Mouse (Mus musculus) hindbrain, embryonic 11.5 days (tissue): ENCODE data around the gene Ccnyl1. TPM values are rescaled to one million over a fixed set of nuclear protein-coding genes. Genes with fewer than 3 reads are reported as not detected.

Source experiments
- ATAC-seq: fragments of 200-750 bp; cut with Nextera tagmentation; 2 replicates; pipeline ENCODE4 v1.8.0; 2017; ENCODE audit warnings: mild to moderate bottlenecking, moderate TSS enrichment, moderate library complexity; ENCODE audit not compliant: low FRiP score
- DNase-seq: peaks from one replicate; pipeline ENCODE4 v3.0.0-alpha.2; 2015; ENCODE audit warnings: low spot score
- H3K27ac ChIP-seq: fragments of 300-500 bp; sonication (generic); 2 replicates; pipeline ENCODE4 v1.5.1; 2014; ENCODE audit warnings: mild to moderate bottlenecking, low read depth, low read length
- H3K27me3 ChIP-seq: fragments of 300-500 bp; sonication (generic); 2 replicates; pipeline ENCODE4 v1.6.1; 2014; ENCODE audit warnings: mild to moderate bottlenecking, low read length, moderate library complexity, mixed read lengths; ENCODE audit not compliant: control insufficient read depth, insufficient read depth
- H3K36me3 ChIP-seq: fragments of 300-500 bp; sonication (generic); 2 replicates; pipeline ENCODE4 v1.6.1; 2014; ENCODE audit warnings: mild to moderate bottlenecking, low read length, moderate library complexity, mixed read lengths; ENCODE audit not compliant: control insufficient read depth, insufficient read depth
- H3K4me1 ChIP-seq: fragments of 300-500 bp; sonication (generic); replicated peaks from 2 replicates; pipeline ENCODE4 v1.6.1; 2014; ENCODE audit warnings: low read length, mixed read lengths; ENCODE audit not compliant: control insufficient read depth, insufficient read depth
- H3K4me2 ChIP-seq: fragments of 300-500 bp; sonication (generic); replicated peaks from 2 replicates; pipeline ENCODE4 v1.6.1; 2014; ENCODE audit warnings: mild to moderate bottlenecking, low read depth, low read length
- H3K4me3 ChIP-seq: fragments of 300-500 bp; sonication (generic); 2 replicates; pipeline ENCODE4 v1.5.1; 2014; ENCODE audit warnings: low read depth, low read length
- H3K9ac ChIP-seq: fragments of 300-500 bp; sonication (generic); 2 replicates; pipeline ENCODE4 v1.6.1; 2014; ENCODE audit warnings: low read depth, low read length
- H3K9me3 ChIP-seq: fragments of 300-500 bp; sonication (generic); 2 replicates; pipeline ENCODE4 v1.6.1; 2016; ENCODE audit warnings: low read length; ENCODE audit not compliant: control insufficient read depth
- WGBS: fragments of 180-500 bp; shearing (Covaris S2); extraction: QIAGEN DNeasy Blood & Tissue Kit; methylation state at CpG from one replicate; pipeline ENCODE4 v1.1.7; 2014; 5-methylcytosine and 5-hydroxymethylcytosine counted together
- polyA plus RNA-seq: library from polyadenylated mRNA; unstranded; fragments of >200 nt; fragmentation: Nextera tagmentation; extraction: Ambion mirVana; gene quantifications from 2 replicates; pipeline ENCODE4 v1.2.1, GENCODE M21; 2014

The Ccnyl1 gene
- polyA plus RNA-seq, 1 experiment from 2014 or later = 13.4 TPM

GRCm38 (mm10) chr1:64742741-64743408, 52.6 kb downstream of the Ccnyl1 start:
- no peaks in the 10 kb centered on the region for H3K4me1 ChIP-seq
- DNase-seq (no peak), ATAC-seq (no peak)
- 0 out of 2 replicates have a peak, but pooled peaks cover 2% of the 10 kb centered on the region for H3K27me3 ChIP-seq
- 89% methylated on average over 18 of the region's 18 CpGs for WGBS
- H3K4me3 ChIP-seq = no peak overlapping the region
- H3K36me3 ChIP-seq = no peaks in the 10 kb centered on the region
- H3K9ac ChIP-seq = no peak overlapping the region
- H3K4me2 ChIP-seq = no peak overlapping the region
- no peak overlapping the region for H3K27ac ChIP-seq
- H3K9me3 ChIP-seq = no peaks in the 10 kb centered on the region

- Histone ChIP-seq H3K27me3 (no peaks in the 10 kb centered on the region), H3K4me3 (no peak overlapping the region), H3K9me3 (no peaks in the 10 kb centered on the region), H3K36me3 (no peaks in the 10 kb centered on the region), H3K27ac (no peak overlapping the region), H3K4me1 (no peaks in the 10 kb centered on the region), H3K9ac (no peak overlapping the region), H3K4me2 (no peak overlapping the region)
- DNase-seq = no peak
- no peak for ATAC-seq
Observed at GRCm38 (mm10) chr1:64744616-64745015, 54.4 kb downstream of the Ccnyl1 start.

- no peak for DNase-seq
- Histone ChIP-seq H3K4me1 (no peaks in the 10 kb centered on the region), H3K27me3 (no peaks in the 10 kb centered on the region), H3K9ac (no peak overlapping the region), H3K9me3 (no peaks in the 10 kb centered on the region), H3K4me2 (no peak overlapping the region), H3K4me3 (no peak overlapping the region), H3K27ac (no peak overlapping the region), H3K36me3 (no peaks in the 10 kb centered on the region)
- ATAC-seq = no peak
- 92% methylated on average over 8 of the region's 8 CpGs for WGBS
Observed at GRCm38 (mm10) chr1:64753109-64753508, 62.9 kb downstream of the Ccnyl1 start.

GRCm38 (mm10) chr1:64753668-64754067, 63.4 kb downstream of the Ccnyl1 start:
- no peak overlapping the region for H3K4me3 ChIP-seq
- no peak for DNase-seq
- no peak overlapping the region for H3K9ac ChIP-seq
- no peak overlapping the region for H3K27ac ChIP-seq
- no peak for ATAC-seq
- H3K36me3 ChIP-seq = no peaks in the 10 kb centered on the region
- H3K4me2 ChIP-seq = no peak overlapping the region
- WGBS = 77% methylated on average over 7 of the region's 7 CpGs
- H3K4me1 ChIP-seq = no peaks in the 10 kb centered on the region
- H3K9me3 ChIP-seq = no peaks in the 10 kb centered on the region
- no peaks in the 10 kb centered on the region for H3K27me3 ChIP-seq

- Histone ChIP-seq H3K4me3 (no peak overlapping the region), H3K27ac (no peak overlapping the region), H3K4me1 (no peaks in the 10 kb centered on the region), H3K9me3 (no peaks in the 10 kb centered on the region), H3K27me3 (no peaks in the 10 kb centered on the region), H3K9ac (no peak overlapping the region), H3K4me2 (no peak overlapping the region), H3K36me3 (no peaks in the 10 kb centered on the region)
- 85% methylated on average over 5 of the region's 5 CpGs for WGBS
- ATAC-seq = no peak
- no peak for DNase-seq
Observed at GRCm38 (mm10) chr1:64754658-64755057, 64.4 kb downstream of the Ccnyl1 start.

GRCm38 (mm10) chr1:64755971-64756639, 65.8 kb downstream of the Ccnyl1 start:
- Histone ChIP-seq H3K36me3 (no peaks in the 10 kb centered on the region), H3K9ac (no peak overlapping the region), H3K4me2 (no peak overlapping the region), H3K27ac (no peak overlapping the region), H3K4me3 (no peak overlapping the region), H3K9me3 (no peaks in the 10 kb centered on the region), H3K27me3 (no peaks in the 10 kb centered on the region), H3K4me1 (no peaks in the 10 kb centered on the region)
- 84% methylated on average over 7 of the region's 7 CpGs for WGBS
- no peak for ATAC-seq
- no peak for DNase-seq

- no peaks in the 10 kb centered on the region for H3K4me1 ChIP-seq
- H3K4me3 ChIP-seq = no peak overlapping the region
- WGBS = 82% methylated on average over 10 of the region's 10 CpGs
- no peak overlapping the region for H3K9ac ChIP-seq
- H3K9me3 ChIP-seq = no peaks in the 10 kb centered on the region
- no peak overlapping the region for H3K4me2 ChIP-seq
- no peak overlapping the region for H3K27ac ChIP-seq
- ATAC-seq = no peak
- no peaks in the 10 kb centered on the region for H3K27me3 ChIP-seq
- DNase-seq = no peak
- no peaks in the 10 kb centered on the region for H3K36me3 ChIP-seq
Observed at GRCm38 (mm10) chr1:64756640-64757030, 66.4 kb downstream of the Ccnyl1 start.

GRCm38 (mm10) chr1:64757254-64757653, 67.0 kb downstream of the Ccnyl1 start:
- Histone ChIP-seq H3K9ac (no peak overlapping the region), H3K4me3 (no peak overlapping the region), H3K9me3 (no peaks in the 10 kb centered on the region), H3K4me2 (no peak overlapping the region), H3K27ac (no peak overlapping the region), H3K36me3 (no peaks in the 10 kb centered on the region), H3K27me3 (no peaks in the 10 kb centered on the region), H3K4me1 (no peaks in the 10 kb centered on the region)
- ATAC-seq (no peak), DNase-seq (no peak)
- 30% methylated on average over 2 of the region's 2 CpGs for WGBS

GRCm38 (mm10) chr1:64757766-64758165, 67.5 kb downstream of the Ccnyl1 start:
- Histone ChIP-seq H3K27me3 (no peaks in the 10 kb centered on the region), H3K36me3 (no peaks in the 10 kb centered on the region), H3K9me3 (no peaks in the 10 kb centered on the region), H3K4me3 (no peak overlapping the region), H3K4me1 (no peaks in the 10 kb centered on the region), H3K9ac (no peak overlapping the region), H3K27ac (no peak overlapping the region), H3K4me2 (no peak overlapping the region)
- WGBS = 91% methylated on average over 5 of the region's 5 CpGs
- ATAC-seq (no peak), DNase-seq (no peak)
